Mouse (Mus musculus) liver, embryonic 16.5 days (tissue): Measurements from ENCODE around the gene Axin1. TPM values are rescaled to one million over a fixed set of nuclear protein-coding genes. Genes with fewer than 3 reads are reported as not detected.
A peak's percentile ranks its signal among the peaks of the same experiment; 100 is the strongest.

ENCODE experiments used
- ATAC-seq: fragments of 200-750 bp; cut with Nextera tagmentation; 2 replicates; pipeline ENCODE4 v1.8.0; 2017; ENCODE audit warnings: low read depth, mild to moderate bottlenecking, moderate number of reproducible peaks, moderate library complexity
- H3K27ac ChIP-seq: fragments of 300-500 bp; sonication (generic); 2 replicates; pipeline ENCODE4 v1.5.1; 2014; ENCODE audit warnings: mild to moderate bottlenecking, low read length
- H3K27me3 ChIP-seq: fragments of 300-500 bp; sonication (generic); 2 replicates; pipeline ENCODE4 v1.6.1; 2014; ENCODE audit warnings: low read depth, low read length, mixed read lengths; ENCODE audit not compliant: control insufficient read depth, insufficient read depth
- H3K36me3 ChIP-seq: fragments of 300-500 bp; sonication (generic); 2 replicates; pipeline ENCODE4 v1.6.1; 2014; ENCODE audit warnings: mild to moderate bottlenecking; ENCODE audit not compliant: control insufficient read depth, insufficient read depth
- H3K4me1 ChIP-seq: fragments of 300-500 bp; sonication (generic); 2 replicates; pipeline ENCODE4 v1.6.1; 2014; ENCODE audit warnings: low read depth, low read length, mixed read lengths; ENCODE audit not compliant: control insufficient read depth
- H3K4me2 ChIP-seq: fragments of 300-500 bp; sonication (generic); 2 replicates; pipeline ENCODE4 v1.6.1; 2014; ENCODE audit warnings: low read depth, low read length, mixed read lengths
- H3K4me3 ChIP-seq: fragments of 300-500 bp; sonication (generic); 2 replicates; pipeline ENCODE4 v1.5.1; 2014; ENCODE audit warnings: low read depth, mild to moderate bottlenecking, low read length
- H3K9ac ChIP-seq: fragments of 300-500 bp; sonication (generic); 2 replicates; pipeline ENCODE4 v1.6.1; 2014; ENCODE audit warnings: low read depth, low read length
- H3K9me3 ChIP-seq: fragments of 300-500 bp; sonication (generic); replicated peaks from 2 replicates; pipeline ENCODE4 v1.6.1; 2016; ENCODE audit warnings: low read length; ENCODE audit not compliant: control insufficient read depth
- WGBS: fragments of 180-500 bp; shearing (Covaris S2); extraction: QIAGEN DNeasy Blood & Tissue Kit; methylation state at CpG from one replicate; pipeline ENCODE4 v1.1.7; 2014; ENCODE audit not compliant: insufficient replicate concordance; 5-methylcytosine and 5-hydroxymethylcytosine counted together
- polyA plus RNA-seq: library from polyadenylated mRNA; unstranded; fragments of >200 nt; fragmentation: Nextera tagmentation; extraction: Ambion mirVana; gene quantifications from 2 replicates; pipeline ENCODE4 v1.2.1, GENCODE M21; 2015

Gene Axin1
- polyA plus RNA-seq, 1 experiment from 2014 or later, result 2.6 TPM

DNA sequence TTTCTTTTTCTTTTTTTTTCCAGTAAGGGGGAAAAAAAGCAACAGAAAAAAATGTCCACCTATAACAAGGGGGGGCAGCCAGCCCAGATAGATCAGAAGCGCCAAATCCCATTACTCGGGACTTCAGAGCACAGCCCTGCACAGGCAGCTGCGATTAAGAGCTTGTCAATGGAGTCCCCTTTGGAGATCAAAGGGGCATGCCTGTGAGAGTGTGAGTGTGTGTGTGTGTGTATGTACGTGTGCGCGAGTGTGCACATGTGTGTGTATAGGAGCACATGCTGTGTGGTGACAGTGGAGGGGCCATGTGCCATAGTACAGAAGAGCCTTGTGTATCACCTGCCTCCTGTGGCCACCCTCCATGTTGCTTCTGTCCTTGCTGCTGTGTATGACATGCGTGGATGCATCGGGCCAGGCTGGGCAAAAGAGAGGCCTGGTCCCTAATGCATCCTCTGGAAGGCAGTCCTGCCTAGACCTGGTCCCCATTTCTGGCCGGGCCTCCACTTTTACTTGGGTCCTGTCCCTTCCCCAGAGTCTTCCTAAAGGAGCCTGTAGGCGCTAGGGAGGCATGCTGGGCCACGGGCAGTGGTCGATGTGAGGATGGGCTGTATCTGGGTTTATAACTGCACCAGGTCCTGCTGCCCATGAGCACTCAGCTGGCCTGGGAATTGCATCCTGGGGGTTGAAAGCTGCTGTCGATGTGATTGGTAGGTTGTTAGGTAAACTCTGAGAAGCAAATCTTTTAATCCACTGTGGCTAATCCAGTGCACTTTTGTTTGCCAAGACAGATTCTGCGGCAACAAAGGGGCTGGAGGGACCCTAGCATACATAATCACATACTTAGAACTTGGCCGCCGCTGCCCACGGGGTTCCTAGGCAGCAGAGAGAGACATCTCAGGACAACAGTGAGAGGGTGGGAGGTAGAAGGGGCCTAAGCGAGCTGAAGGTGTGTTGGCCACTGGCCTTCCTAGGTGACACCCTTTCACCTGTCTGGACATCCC, 6.3 kb upstream of the Axin1 start:
- H3K4me2 ChIP-seq, result no peak overlapping the region
- no peak overlapping the region for H3K4me3 ChIP-seq
- peaks cover 9% of the 10 kb centered on the region; the same call in 1 of the 2 replicates for H3K36me3 ChIP-seq
- no peaks in the 10 kb centered on the region for H3K27me3 ChIP-seq
- H3K9me3 ChIP-seq, result no peaks in the 10 kb centered on the region
- no peaks in the 10 kb centered on the region for H3K4me1 ChIP-seq
- 80% methylated on average over 18 of the region's 18 CpGs for WGBS
- H3K9ac ChIP-seq, result no peak overlapping the region
- no peak overlapping the region for H3K27ac ChIP-seq
- no peak for ATAC-seq

DNA sequence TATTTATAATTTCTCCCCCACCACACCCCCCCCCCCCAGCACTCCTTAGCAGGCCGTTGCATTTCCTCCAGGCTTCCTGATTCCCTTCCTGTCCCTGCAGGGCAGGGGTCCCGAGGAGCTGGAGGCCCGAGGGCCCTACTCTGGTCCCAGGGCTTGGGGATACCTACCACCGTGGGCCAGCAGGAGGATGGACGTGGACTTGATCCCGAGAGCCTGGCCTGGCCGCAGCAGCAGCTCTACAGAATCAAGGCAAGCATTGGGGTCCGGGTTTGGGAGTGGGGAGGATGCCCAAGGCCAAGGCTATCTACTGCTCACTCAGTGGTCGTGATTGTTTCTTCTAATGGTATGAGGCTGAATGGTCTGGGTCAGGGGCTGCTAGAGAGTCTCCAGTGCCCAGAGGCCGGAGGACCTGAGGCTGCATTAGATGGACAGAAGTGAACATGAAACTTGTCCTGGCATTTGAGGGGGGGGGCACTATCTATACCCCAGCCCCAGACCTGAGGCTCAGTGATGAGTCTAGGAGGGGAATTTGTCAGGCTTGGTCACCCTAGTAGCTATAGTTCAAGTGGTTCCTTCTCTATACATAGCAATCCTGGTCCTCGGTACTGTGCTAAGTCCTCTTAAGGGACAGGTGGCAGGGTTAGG, 1.3 kb upstream of the Axin1 start:
- Histone ChIP-seq H3K4me2 (no peak overlapping the region; the same call in 1 of the 2 replicates), H3K4me3 (no peak overlapping the region)

DNA sequence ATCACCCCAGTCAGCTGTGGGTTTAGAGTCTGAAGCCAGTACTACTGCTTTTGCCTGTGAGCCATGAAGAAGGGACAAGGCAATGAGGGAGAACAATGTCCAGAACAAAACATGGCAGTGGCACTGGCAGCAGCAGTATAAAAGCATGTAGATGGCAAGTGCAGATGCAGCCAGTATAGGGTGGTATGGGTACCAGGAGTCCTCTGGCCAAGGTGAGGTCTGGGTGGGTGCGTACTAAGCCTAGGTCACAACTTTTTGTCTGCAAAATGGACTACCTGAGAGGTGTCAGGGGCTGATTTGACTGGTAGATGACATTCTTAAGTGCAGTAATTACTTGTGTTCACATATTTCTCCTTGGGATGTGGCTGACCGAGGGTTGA, 747 bp upstream of the Axin1 start:
- no peak for ATAC-seq
- Histone ChIP-seq H3K27ac (peak overlapping the region; percentile 86), H3K36me3 (0 out of 2 replicates have a peak, but pooled peaks cover under 1% of the 10 kb centered on the region), H3K27me3 (no peaks in the 10 kb centered on the region), H3K4me2 (peak overlapping the region; percentile 97), H3K4me3 (peak overlapping the region; percentile 94), H3K9ac (peak overlapping the region; percentile 93), H3K4me1 (peaks cover 19% of the 10 kb centered on the region), H3K9me3 (no peaks in the 10 kb centered on the region)
- 61% methylated on average over 2 of the region's 2 CpGs for WGBS

More for the DNA sequence above, 1.3 kb upstream of the Axin1 start:
- Histone ChIP-seq H3K36me3 (no peaks in the 10 kb centered on the region), H3K27ac (no peak overlapping the region), H3K9me3 (no peaks in the 10 kb centered on the region), H3K4me1 (peaks cover 19% of the 10 kb centered on the region), H3K27me3 (no peaks in the 10 kb centered on the region), H3K9ac (no peak overlapping the region; the same call in 1 of the 2 replicates)
- whole genome bisulfite sequencing, result 67% methylated on average over 11 of the region's 11 CpGs
- ATAC-seq, result no peak

DNA sequence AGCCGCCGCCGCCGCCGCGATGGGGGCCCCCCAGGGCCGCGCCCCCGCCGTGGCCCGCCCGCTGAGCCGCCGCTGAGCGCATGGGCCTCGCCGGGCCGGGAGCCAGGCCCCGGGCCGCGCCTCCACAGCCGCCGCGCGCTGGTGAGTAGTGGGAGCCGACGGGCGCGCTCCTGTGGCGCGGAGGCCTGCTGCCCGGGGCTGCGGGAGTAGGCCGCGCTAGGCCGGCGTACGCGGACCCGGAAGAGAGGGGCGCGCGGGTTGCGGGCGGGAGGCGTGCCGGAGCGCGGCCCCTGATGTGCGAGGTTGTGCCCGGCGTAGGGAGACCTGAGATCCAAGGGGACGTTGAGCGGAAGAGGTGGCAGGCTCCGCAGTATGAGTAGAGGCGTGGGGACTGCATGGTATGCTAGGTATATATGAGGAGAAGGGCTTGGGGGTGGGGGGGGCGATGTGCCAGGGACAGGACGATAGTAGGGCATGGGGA, 453 bp downstream of the Axin1 start:
- peak overlapping the region; percentile 97 for H3K4me2 ChIP-seq
- peak; percentile 72 for ATAC-seq
- H3K4me3 ChIP-seq, result peak overlapping the region; percentile 94
- H3K9ac ChIP-seq, result peak overlapping the region; percentile 93
- H3K4me1 ChIP-seq, result peaks cover 19% of the 10 kb centered on the region
- under 1% methylated on average over 45 of the region's 58 CpGs for WGBS
- H3K36me3 ChIP-seq, result peaks cover 11% of the 10 kb centered on the region
- no peaks in the 10 kb centered on the region for H3K27me3 ChIP-seq
- H3K27ac ChIP-seq, result peak overlapping the region; percentile 86
- no peaks in the 10 kb centered on the region for H3K9me3 ChIP-seq

DNA sequence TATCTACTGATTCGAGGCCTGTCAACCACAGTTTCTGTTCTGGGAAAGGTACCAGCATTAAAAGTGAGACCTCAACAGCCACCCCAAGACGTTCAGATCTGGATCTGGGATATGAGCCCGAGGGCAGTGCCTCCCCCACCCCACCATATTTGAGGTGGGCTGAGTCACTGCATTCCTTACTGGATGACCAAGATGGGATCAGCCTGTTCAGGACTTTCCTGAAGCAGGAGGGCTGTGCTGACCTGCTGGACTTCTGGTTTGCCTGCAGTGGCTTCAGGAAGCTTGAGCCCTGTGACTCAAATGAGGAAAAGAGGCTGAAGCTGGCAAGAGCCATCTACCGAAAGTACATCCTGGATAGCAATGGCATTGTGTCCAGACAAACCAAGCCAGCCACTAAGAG, 4.3 kb downstream of the Axin1 start:
- Histone ChIP-seq H3K36me3 (peaks cover 15% of the 10 kb centered on the region), H3K27me3 (no peaks in the 10 kb centered on the region), H3K4me2 (no peak overlapping the region), H3K9ac (no peak overlapping the region), H3K4me3 (no peak overlapping the region), H3K9me3 (no peaks in the 10 kb centered on the region), H3K27ac (no peak overlapping the region), H3K4me1 (peaks cover 17% of the 10 kb centered on the region)
- WGBS, result 73% methylated on average over 4 of the region's 4 CpGs
- no peak for ATAC-seq

DNA sequence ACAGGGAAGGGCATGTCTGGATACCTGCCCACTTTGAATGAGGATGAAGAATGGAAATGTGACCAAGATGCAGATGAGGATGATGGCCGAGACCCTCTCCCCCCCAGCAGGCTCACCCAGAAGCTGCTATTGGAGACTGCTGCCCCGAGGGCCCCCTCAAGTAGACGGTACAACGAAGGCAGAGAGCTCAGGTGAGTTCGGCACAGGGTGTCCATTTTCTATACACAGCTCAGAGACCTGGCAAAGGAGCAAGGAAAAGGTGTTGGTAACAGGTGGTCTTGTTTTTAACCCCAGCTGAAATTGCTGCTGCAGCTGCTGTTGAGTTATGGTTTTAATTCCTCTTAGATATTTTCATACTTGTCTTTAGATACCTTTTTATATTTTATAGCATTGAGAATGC, 4.9 kb downstream of the Axin1 start:
- Histone ChIP-seq H3K4me1 (peaks cover 14% of the 10 kb centered on the region), H3K4me3 (no peak overlapping the region), H3K4me2 (no peak overlapping the region), H3K27ac (no peak overlapping the region), H3K27me3 (no peaks in the 10 kb centered on the region), H3K9ac (no peak overlapping the region), H3K9me3 (no peaks in the 10 kb centered on the region), H3K36me3 (peaks cover 15% of the 10 kb centered on the region)
- WGBS, result 87% methylated on average over 5 of the region's 5 CpGs
- ATAC-seq, result no peak

DNA sequence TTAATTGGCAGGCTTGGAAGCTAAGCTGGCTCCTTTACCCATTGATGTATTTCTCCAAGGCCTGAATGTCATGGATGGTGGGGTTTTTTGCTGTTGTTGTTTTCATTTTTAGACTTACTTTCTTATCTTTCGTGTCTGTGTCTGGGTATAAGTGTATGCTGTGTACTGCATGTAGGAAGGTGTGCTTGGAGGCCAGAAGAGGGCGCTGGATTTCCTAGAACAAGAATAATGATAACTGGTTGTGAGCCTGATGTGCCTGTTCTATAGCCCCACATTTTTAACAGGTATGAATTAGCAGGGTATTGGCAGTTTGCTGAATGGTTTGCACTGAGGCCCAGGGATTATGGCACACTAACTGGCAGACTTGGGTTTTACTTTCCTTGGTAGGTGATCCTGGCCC, 10.6 kb downstream of the Axin1 start:
- no peaks in the 10 kb centered on the region for H3K4me1 ChIP-seq
- H3K27me3 ChIP-seq, result no peaks in the 10 kb centered on the region
- no peak overlapping the region for H3K4me3 ChIP-seq
- H3K36me3 ChIP-seq, result peaks cover 12% of the 10 kb centered on the region
- no peaks in the 10 kb centered on the region for H3K9me3 ChIP-seq
- no peak for ATAC-seq
- 68% methylated on average over 2 of the region's 2 CpGs for WGBS
- H3K4me2 ChIP-seq, result no peak overlapping the region
- no peak overlapping the region for H3K27ac ChIP-seq
- no peak overlapping the region for H3K9ac ChIP-seq

DNA sequence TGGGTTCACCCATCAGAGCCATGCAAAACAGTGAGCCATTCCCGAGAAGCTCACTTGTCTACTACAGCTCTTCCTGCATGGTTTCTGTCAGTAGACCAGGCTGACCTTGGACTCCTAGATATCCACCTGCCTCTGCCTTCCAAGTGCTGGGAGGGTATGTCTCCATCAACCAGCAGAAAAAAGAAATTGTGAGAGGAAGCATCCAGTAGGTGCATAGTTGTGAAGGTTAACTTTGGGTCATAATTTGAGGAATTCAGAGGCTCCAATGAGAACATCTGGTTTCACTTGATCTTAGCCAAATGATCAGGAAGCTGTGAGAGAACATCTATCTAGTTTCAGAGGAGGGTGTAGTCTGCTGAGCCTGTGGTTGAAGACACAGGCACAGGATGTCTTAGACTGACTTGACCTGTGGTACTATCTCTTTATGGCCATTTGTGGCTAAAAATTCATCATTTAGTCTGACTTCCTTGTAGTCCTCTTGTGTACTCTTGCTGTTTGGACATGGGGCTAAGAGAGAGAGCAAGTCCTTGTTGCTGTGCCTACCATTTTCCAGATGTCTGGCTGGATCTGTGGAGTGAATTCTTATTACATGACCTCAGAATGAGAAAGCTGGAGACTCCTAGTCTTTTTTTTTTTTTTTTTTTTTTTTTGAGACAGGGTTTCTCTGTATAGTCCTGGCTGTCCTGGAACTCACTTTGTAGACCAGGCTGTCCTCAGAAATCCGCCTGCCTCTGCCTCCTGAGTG, 13.6 kb downstream of the Axin1 start:
- H3K4me1 ChIP-seq, result no peaks in the 10 kb centered on the region
- no peak overlapping the region for H3K4me3 ChIP-seq
- no peak overlapping the region for H3K4me2 ChIP-seq
- no peak overlapping the region for H3K9ac ChIP-seq
- H3K27me3 ChIP-seq, result no peaks in the 10 kb centered on the region
- H3K9me3 ChIP-seq, result no peaks in the 10 kb centered on the region
- ATAC-seq, result no peak
- peaks cover 8% of the 10 kb centered on the region for H3K36me3 ChIP-seq
- WGBS, result 74% methylated on average over 2 of the region's 2 CpGs
- no peak overlapping the region for H3K27ac ChIP-seq
